Mouse (Mus musculus): Measurements from ENCODE around the gene H2-T23. TPM values are rescaled to one million over a fixed set of nuclear protein-coding genes. Genes with fewer than 3 reads are reported as not detected.

The H2-T23 gene
- polyA plus RNA-seq, 1 experiment from 2014 or later: 4.0 TPM

DNA sequence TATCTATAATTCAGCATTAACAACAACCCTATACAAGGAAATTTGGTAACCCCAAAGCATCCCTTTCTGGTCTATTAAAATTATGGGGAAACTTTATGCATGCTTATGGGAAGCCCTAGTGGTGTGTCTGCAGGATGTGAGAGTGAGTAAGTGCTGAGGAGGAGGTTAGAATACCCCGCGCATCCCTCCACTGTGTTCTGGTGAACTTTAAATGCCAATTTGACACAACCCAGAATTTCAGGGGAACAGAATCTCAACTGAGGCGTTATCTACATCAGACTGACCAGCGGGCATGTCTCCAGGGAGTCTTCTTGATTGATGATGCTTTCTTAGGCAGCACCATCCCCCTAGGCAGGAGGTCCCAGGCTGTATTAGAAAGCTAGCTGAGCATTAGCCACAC lies 6.8 kb downstream of the H2-T23 start:
- ATAC-seq (ENCODE audit: low FRiP score) (no peak), DNase-seq (ENCODE audit: low spot score) (peak; percentile 22)
- WGBS: 64% methylated on average over 4 of the region's 4 CpGs
- no peak overlapping the region for H3K4me3 ChIP-seq (ENCODE audit: low read depth, low read length)
- no peaks in the 10 kb centered on the region for H3K27me3 ChIP-seq (ENCODE audit: control insufficient read depth, insufficient read depth, low read length)
- H3K9ac ChIP-seq (ENCODE audit: low read depth, low read length): no peak overlapping the region
- H3K9me3 ChIP-seq (ENCODE audit: control insufficient read depth, low read length): no peaks in the 10 kb centered on the region
- no peaks in the 10 kb centered on the region for H3K4me1 ChIP-seq (replicated peaks; ENCODE audit: control insufficient read depth, insufficient read depth, low read length)
- H3K27ac ChIP-seq (ENCODE audit: low read depth, low read length): no peak overlapping the region
- no peaks in the 10 kb centered on the region for H3K36me3 ChIP-seq (ENCODE audit: control insufficient read depth, insufficient read depth, low read length)
- H3K4me2 ChIP-seq (replicated peaks; ENCODE audit: low read depth, low read length): no peak overlapping the region

DNA sequence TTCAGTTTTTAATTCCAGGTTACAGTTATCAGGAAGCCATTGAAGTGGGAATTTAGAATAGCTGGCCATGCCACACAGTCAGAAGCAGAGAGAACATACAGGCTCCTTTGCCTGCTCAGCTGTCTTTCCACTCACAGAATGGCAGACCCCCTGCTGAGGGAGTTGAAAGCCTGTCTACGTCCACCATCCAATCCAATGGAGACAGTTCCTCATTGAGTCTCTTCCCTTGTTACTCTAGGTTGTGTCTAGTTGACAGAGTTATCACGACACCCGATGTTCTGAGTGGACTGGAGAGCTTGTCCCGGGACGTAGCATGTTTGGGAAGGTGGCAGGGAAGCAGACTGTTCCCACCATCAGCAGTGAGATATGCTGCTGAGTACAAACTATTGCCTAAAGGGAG lies 7.5 kb downstream of the H2-T23 start:
- DNase-seq (ENCODE audit: low spot score) (no peak), ATAC-seq (ENCODE audit: low FRiP score) (no peak)
- H3K4me3 ChIP-seq (ENCODE audit: low read depth, low read length): no peak overlapping the region
- no peak overlapping the region for H3K27ac ChIP-seq (ENCODE audit: low read depth, low read length)
- no peaks in the 10 kb centered on the region for H3K9me3 ChIP-seq (ENCODE audit: control insufficient read depth, low read length)
- H3K4me2 ChIP-seq (replicated peaks; ENCODE audit: low read depth, low read length): no peak overlapping the region
- H3K27me3 ChIP-seq (ENCODE audit: control insufficient read depth, insufficient read depth, low read length): no peaks in the 10 kb centered on the region
- H3K36me3 ChIP-seq (ENCODE audit: control insufficient read depth, insufficient read depth, low read length): no peaks in the 10 kb centered on the region
- 54% methylated on average over 5 of the region's 5 CpGs for WGBS
- H3K9ac ChIP-seq (ENCODE audit: low read depth, low read length): no peak overlapping the region
- H3K4me1 ChIP-seq (replicated peaks; ENCODE audit: control insufficient read depth, insufficient read depth, low read length): no peaks in the 10 kb centered on the region

DNA sequence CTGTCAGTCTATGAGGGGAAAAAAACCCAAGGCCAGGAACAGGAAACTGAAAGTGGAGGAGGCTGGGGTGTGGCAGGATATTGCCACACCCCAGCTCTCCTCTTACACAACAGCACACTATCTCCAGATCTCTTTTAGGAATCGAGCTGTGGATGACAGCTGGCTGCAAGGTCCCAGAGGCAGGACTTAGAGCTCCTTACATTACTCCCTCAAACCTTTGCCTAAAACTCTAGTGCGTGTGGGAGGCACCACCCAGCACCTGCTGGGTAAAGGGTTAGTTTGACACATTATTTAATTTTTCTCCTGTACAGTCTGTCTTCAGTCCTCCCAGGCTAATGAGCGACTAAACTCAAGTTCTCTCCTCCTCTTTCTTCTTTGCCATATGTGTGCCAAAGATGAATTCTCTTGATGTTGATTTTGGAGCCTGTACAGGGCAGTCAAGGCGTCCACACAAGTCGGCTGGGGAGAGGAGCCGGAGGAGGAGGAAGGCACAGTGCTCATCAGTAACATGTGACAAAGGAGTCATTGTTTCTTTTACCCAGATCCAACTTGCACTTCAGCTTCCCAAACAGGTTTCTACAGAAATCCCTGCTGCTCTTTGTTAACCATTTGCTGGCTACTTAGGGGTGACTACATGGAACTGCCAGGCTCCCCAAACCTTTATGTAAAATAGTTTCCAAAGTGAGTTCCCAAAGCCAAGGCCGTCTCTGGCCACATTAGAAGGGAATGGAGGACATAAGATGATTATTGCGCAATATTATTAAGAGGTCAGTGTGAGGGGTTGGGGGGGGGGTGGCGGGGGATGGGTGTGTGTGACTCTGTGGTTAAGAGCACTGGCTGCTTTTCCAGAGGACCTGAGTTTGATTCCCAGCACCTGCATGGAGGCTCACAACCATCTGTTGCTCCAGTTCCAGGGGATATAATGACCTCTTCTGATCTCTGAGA lies 8.7 kb downstream of the H2-T23 start:
- H3K4me1 ChIP-seq (replicated peaks; ENCODE audit: control insufficient read depth, insufficient read depth, low read length): no peaks in the 10 kb centered on the region
- H3K27ac ChIP-seq (ENCODE audit: low read depth, low read length): no peak overlapping the region
- no peak for DNase-seq (ENCODE audit: low spot score)
- H3K4me2 ChIP-seq (replicated peaks; ENCODE audit: low read depth, low read length): no peak overlapping the region
- H3K9ac ChIP-seq (ENCODE audit: low read depth, low read length): no peak overlapping the region
- H3K36me3 ChIP-seq (ENCODE audit: control insufficient read depth, insufficient read depth, low read length): no peaks in the 10 kb centered on the region
- WGBS: 69% methylated on average over 9 of the region's 9 CpGs
- no peak overlapping the region for H3K4me3 ChIP-seq (ENCODE audit: low read depth, low read length)
- H3K9me3 ChIP-seq (ENCODE audit: control insufficient read depth, low read length): no peaks in the 10 kb centered on the region
- ATAC-seq (ENCODE audit: low FRiP score): no peak
- no peaks in the 10 kb centered on the region for H3K27me3 ChIP-seq (ENCODE audit: control insufficient read depth, insufficient read depth, low read length)

DNA sequence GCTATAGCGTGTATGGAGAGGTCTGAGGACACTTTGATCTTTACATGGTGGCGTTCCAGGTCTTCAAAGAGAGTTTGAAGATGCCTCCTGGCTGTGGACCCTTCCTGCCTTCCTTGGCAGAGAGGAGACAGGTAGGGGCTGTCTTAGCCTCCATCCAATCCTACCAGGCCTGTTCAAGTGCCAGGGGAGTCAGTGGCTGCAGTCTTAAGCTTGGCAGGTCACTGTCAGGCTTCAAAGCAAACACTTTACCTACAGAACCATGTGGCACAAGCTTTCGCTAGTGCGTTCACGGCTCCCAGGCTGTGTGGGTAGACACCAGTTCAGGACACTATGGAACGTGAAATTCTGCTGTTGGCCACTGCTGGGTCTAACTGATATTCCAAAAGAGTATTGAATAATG lies 9.7 kb downstream of the H2-T23 start:
- ATAC-seq (ENCODE audit: low FRiP score) (no peak), DNase-seq (ENCODE audit: low spot score) (no peak)
- no peaks in the 10 kb centered on the region for H3K9me3 ChIP-seq (ENCODE audit: control insufficient read depth, low read length)
- WGBS: 90% methylated on average over 6 of the region's 6 CpGs
- no peaks in the 10 kb centered on the region for H3K4me1 ChIP-seq (replicated peaks; ENCODE audit: control insufficient read depth, insufficient read depth, low read length)
- H3K27ac ChIP-seq (ENCODE audit: low read depth, low read length): no peak overlapping the region
- H3K4me3 ChIP-seq (ENCODE audit: low read depth, low read length): no peak overlapping the region
- H3K27me3 ChIP-seq (ENCODE audit: control insufficient read depth, insufficient read depth, low read length): no peaks in the 10 kb centered on the region
- H3K9ac ChIP-seq (ENCODE audit: low read depth, low read length): no peak overlapping the region
- H3K4me2 ChIP-seq (replicated peaks; ENCODE audit: low read depth, low read length): no peak overlapping the region
- H3K36me3 ChIP-seq (ENCODE audit: control insufficient read depth, insufficient read depth, low read length): no peaks in the 10 kb centered on the region

DNA sequence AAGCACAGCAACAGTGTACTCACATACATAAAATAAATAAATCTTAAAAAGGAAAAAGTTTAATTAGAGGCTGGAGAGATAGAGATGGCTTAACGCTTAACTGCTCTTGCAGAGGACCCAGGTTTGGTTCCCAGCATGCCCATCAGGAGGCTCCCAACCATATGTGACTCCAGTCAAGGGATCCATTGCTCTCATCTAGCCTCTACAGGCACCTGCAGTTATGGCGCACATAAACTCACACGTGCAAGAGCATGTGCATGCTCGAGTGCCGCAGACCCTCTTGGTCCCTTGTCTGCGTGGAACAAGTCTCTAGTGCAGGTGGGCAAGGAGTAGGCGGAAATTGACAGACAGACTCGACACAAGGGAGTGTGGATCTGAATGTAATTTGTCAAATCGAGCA lies 10.6 kb downstream of the H2-T23 start:
- no peak for DNase-seq (ENCODE audit: low spot score)
- no peak for ATAC-seq (ENCODE audit: low FRiP score)
- Histone ChIP-seq H3K9me3 (ENCODE audit: control insufficient read depth, low read length) (no peaks in the 10 kb centered on the region), H3K27ac (ENCODE audit: low read depth, low read length) (no peak overlapping the region), H3K4me1 (replicated peaks; ENCODE audit: control insufficient read depth, insufficient read depth, low read length) (no peaks in the 10 kb centered on the region), H3K36me3 (ENCODE audit: control insufficient read depth, insufficient read depth, low read length) (no peaks in the 10 kb centered on the region), H3K9ac (ENCODE audit: low read depth, low read length) (no peak overlapping the region), H3K27me3 (ENCODE audit: control insufficient read depth, insufficient read depth, low read length) (no peaks in the 10 kb centered on the region), H3K4me3 (ENCODE audit: low read depth, low read length) (no peak overlapping the region), H3K4me2 (replicated peaks; ENCODE audit: low read depth, low read length) (no peak overlapping the region)
- WGBS: 96% methylated on average over 9 of the region's 9 CpGs

DNA sequence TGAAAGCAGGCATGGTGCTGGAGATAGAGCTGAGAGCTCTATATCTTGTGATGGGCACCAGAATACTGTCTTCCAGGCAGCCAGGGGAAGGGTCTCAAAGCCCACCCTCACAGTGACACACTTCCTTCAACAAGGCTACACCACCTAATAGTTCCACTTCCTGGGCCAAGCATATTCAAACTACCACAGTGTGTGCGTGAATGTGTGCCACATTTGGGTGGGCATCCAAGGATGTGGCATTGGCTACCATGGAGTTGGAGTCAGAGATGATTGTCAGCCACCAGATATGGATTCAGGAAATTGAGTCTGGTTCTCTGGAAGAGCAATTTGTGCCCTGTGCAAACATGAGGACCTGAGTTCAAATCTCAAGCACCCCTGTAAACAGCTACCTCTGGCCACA lies 11.3 kb downstream of the H2-T23 start:
- Histone ChIP-seq H3K36me3 (ENCODE audit: control insufficient read depth, insufficient read depth, low read length) (no peaks in the 10 kb centered on the region), H3K27me3 (ENCODE audit: control insufficient read depth, insufficient read depth, low read length) (no peaks in the 10 kb centered on the region), H3K9me3 (ENCODE audit: control insufficient read depth, low read length) (no peaks in the 10 kb centered on the region), H3K9ac (ENCODE audit: low read depth, low read length) (no peak overlapping the region), H3K4me1 (replicated peaks; ENCODE audit: control insufficient read depth, insufficient read depth, low read length) (no peaks in the 10 kb centered on the region), H3K4me2 (replicated peaks; ENCODE audit: low read depth, low read length) (no peak overlapping the region), H3K27ac (ENCODE audit: low read depth, low read length) (no peak overlapping the region), H3K4me3 (ENCODE audit: low read depth, low read length) (no peak overlapping the region)
- 96% methylated on average over 1 of the region's 1 CpGs for WGBS
- ATAC-seq (ENCODE audit: low FRiP score) (no peak), DNase-seq (ENCODE audit: low spot score) (no peak)

DNA sequence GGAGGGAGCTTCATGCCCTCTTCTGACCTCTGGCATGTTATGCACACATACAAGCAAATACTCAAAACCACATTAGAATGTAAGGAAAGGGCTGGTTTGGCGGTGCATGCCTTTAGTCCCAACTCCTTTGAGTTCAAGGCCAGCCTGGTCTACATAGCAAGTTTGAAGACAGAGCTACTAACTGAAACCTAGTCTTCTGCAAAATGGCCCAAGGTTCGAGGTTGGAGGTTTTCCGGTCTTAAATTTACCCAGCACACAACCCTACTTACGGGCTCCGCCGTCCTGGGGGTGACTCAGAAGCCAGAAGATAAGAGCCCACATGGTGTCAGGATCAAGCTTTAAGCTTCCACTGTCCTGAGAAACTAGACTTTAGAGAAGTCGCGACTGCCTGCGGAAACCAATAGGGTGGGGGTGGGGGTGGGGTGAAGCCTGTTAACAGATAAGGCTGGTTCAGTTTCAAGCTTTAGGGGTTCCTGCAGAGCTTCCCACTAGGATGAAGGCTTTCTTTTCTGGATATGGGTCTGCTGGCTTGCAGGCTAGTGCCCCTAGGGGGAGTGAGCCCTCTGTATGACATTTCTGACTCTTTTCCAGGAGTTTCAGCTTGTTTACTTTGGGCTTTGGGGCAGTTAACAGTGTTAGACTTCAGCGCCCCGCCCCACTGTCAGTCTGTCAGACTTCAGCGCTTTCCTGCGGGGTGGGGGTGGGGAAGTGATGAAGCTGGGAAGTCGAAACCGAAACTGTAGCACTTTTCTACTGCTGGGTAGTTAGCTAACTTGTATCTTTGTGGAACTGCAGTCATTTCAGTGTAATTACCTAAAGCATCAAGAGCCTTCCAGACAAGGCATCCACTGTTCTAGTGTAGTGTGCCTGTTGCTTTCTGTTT lies 12.2 kb downstream of the H2-T23 start, which contains the start of gene H2-T24:
TSS of gene H2-T24 (minus strand) at position 370 of the 883 bp plus-strand sequence.
- Histone ChIP-seq H3K9ac (ENCODE audit: low read depth, low read length) (no peak within 1 kb of the TSS), H3K27me3 (ENCODE audit: control insufficient read depth, insufficient read depth, low read length) (no peaks in the 10 kb centered on the region), H3K4me1 (replicated peaks; ENCODE audit: control insufficient read depth, insufficient read depth, low read length) (no peaks in the 10 kb centered on the region), H3K4me3 (ENCODE audit: low read depth, low read length) (no peak within 1 kb of the TSS), H3K9me3 (ENCODE audit: control insufficient read depth, low read length) (no peaks in the 10 kb centered on the region), H3K4me2 (replicated peaks; ENCODE audit: low read depth, low read length) (no peak within 1 kb of the TSS), H3K27ac (ENCODE audit: low read depth, low read length) (no peak within 1 kb of the TSS), H3K36me3 (ENCODE audit: control insufficient read depth, insufficient read depth, low read length) (no peaks in the 10 kb centered on the region)
- peak; percentile 22 for DNase-seq (ENCODE audit: low spot score)
- 48% methylated on average over 15 of the region's 15 CpGs for WGBS
- no peak for ATAC-seq (ENCODE audit: low FRiP score)

DNA sequence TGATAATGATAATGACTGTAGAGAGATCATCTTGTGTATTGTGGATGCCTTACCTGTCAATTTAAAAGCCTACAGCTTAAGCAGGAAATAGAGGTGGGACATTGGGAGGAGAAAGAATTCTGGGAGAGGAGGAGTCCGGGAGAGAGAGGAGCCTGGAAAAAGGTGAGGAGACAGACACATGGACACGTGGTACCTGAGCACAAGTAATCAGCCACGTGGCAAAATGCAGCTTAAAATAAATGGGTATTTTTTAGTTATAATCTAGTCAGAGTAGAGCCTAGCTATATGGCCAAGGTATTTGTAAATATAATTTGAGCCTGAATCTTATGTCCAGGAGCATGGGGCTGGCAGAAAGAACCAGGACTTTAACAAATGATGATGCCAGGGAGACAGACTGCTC lies 13.1 kb downstream of the H2-T23 start:
- ATAC-seq (ENCODE audit: low FRiP score): no peak
- Histone ChIP-seq H3K27me3 (ENCODE audit: control insufficient read depth, insufficient read depth, low read length) (no peaks in the 10 kb centered on the region), H3K27ac (ENCODE audit: low read depth, low read length) (no peak overlapping the region), H3K36me3 (ENCODE audit: control insufficient read depth, insufficient read depth, low read length) (no peaks in the 10 kb centered on the region), H3K9ac (ENCODE audit: low read depth, low read length) (no peak overlapping the region), H3K4me3 (ENCODE audit: low read depth, low read length) (no peak overlapping the region), H3K4me2 (replicated peaks; ENCODE audit: low read depth, low read length) (no peak overlapping the region), H3K9me3 (ENCODE audit: control insufficient read depth, low read length) (no peaks in the 10 kb centered on the region), H3K4me1 (replicated peaks; ENCODE audit: control insufficient read depth, insufficient read depth, low read length) (no peaks in the 10 kb centered on the region)
- WGBS: 72% methylated on average over 3 of the region's 3 CpGs
- DNase-seq (ENCODE audit: low spot score): no peak
